Mouse (Mus musculus) left cerebral cortex, postnatal 14 days (tissue): Measurements from ENCODE around the gene Rab1a. TPM values are rescaled to one million over a fixed set of nuclear protein-coding genes. Genes with fewer than 3 reads are reported as not detected.
"Not testable (repeated sequence)": the region's sequence is repeated elsewhere in the genome, so short reads cannot be mapped to it uniquely, and the experiment has no call there.

ENCODE experiments used
- DNase-seq, 2 experiments: peaks; one replicate each; pipeline ENCODE4 v3.0.0; 2021 to 2022; ENCODE audit warnings: low spot score in 2 of 2, mixed read lengths in 1 of 2
- intact Hi-C: fragments of 180-260 bp; cut with DNase I; formaldehyde crosslinking; loops from one replicate; pipeline ENCODE4 v1.15.1; 2025
- long read RNA-seq, 2 experiments: library from polyadenylated mRNA; stranded (forward); transcript quantifications; one replicate each; pipeline ENCODE4 v2.0.0; 2021
- total RNA-seq, 2 experiments: library from RNA; stranded (reverse); gene quantifications; 2 replicates each; pipeline ENCODE4 v1.2.3; 2021

Rab1a gene
- total RNA-seq: 100 to 1,000 TPM; 204 to 206 TPM
- long read RNA-seq, experiment 1, transcript Rab1a-201 (6 exons, 2,827 nt): major isoform, 275 of 286 reads
- long read RNA-seq, experiment 1, partial matches to known transcripts: 6 of 286 reads
- long read RNA-seq, experiment 1, other reads (novel, unspliced or antisense): 5 of 286 reads
- long read RNA-seq, experiment 2, transcript Rab1a-201 (6 exons, 2,827 nt): major isoform, 237 of 245 reads
- long read RNA-seq, experiment 2, partial matches to known transcripts: 2 of 245 reads
- long read RNA-seq, experiment 2, other reads (novel, unspliced or antisense): 6 of 245 reads

DNA sequence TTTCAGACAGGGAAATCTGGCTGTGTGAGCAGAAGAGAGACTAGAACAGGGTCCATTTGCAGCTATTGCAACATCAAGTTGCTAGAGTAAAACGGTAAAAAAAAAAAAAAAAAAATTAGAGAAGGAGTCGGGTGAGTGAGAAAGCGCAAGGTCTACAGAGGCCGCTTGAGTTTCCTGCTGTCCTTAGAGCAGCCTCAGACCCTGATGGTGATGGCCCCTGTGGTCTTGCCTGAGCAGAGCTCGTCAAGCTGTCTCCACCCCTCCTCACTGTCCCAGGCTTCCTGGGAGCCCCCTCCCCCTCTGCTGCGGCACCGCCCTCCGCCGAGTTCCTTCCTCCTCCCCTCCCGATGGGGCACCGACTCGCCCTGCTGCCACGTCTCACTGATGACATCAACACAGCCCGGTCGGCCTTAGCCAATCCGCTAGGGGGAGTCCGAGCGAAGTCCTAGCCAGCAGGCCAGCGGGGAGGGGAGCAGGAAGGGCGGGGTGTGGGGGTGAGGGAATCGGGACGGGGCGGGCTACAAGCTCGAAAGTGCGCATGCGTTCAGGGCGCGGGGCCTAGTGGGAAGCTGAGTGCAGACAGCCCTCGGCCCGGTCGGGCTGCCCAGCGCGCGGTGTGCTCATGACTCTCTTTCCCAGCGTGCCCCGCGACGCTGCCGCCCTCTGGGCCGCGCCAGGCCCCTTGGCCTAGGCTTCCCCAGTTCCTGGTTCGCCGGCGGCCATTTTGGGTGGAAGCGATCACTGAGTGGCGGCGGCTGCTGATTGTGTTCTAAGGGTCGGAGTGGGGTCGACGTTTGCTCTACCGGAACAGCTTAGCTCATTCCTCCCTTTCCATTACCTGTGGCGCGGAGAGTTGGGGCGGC lies at the start of gene Rab1a:
Gene Rab1a (plus strand): TSS at position 720 of the 863 bp plus-strand sequence.
- DNase-seq: peak; percentile 100
- intact Hi-C loops: loop anchor here (5.0 to 10.0 kb wide), 2 partner anchors 69 to 276 kb away; partner anchors contain the start of gene Spred2

DNA sequence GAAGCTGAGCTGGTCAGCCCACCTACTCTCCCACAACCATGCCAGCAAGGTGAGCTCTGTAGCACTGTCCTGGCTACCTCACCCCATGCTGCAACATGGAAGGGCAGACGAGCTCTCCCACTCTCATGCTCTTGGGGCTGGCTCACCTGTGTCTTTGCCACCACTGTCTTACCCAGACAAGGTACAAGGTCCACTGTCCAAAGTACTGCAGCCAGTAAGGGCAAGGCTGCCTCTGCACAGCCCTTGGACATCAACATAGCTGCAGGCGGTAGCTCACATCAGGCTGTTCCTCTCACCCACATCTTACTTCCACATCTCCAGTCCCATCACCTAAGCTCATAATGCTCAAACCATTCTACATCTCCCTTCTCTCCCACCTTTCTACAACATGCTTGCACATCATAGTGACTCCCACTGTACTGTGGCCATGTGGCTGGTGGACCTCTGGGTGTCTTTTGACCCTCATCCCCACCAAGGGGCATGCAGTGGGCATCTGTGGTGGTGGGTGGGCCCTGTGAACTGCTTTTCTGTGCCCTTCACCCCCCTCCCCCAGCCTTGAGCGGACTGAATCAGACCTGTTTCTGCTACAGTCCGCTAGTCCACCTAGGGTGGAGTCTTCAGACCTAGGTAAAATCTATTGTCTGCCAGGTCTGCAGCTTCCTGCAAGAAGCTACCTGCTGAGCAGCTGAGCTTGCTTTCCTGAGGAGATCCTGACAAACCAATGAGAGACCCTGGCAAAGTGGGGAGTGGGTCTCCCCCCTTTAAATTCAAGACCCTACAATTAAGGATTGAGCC lies 48.9 kb upstream of the Rab1a start:
- DNase-seq: no peak
- intact Hi-C loops: no loop called here

- intact Hi-C loops, DNase-seq: not testable (repeated sequence)
These were observed 47.7 kb upstream of the Rab1a start for GRCm38 (mm10) chr11:20153542-20153941.

GRCm38 (mm10) chr11:20158879-20159278 lies 42.4 kb upstream of the Rab1a start:
- intact Hi-C loops: no loop called here

GRCm38 (mm10) chr11:20164979-20165867 lies 36.0 kb upstream of the Rab1a start:
- intact Hi-C loops: no loop called here
- no peak for DNase-seq

More at GRCm38 (mm10) chr11:20158879-20159278, 42.4 kb upstream of the Rab1a start:
- DNase-seq: no peak

DNA sequence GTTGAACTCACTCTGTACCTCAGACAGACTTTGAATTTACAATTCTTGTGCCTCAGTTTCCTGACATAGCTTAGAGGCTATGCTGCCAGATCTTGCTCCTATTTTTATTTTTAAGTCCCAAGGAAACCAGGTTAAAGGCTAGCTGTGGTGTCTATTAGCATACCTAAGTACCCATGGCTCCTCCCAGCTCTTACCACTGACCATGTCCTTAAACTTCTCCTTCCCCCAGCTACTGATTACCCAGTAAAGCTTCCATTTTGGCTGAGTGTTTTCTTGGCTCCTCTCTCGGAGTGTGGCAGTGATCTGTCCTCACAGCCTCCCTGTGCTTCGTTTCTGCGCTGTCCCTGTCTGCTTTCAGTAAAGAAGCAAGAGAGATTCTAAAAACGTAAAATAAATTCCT lies 35.2 kb upstream of the Rab1a start:
- intact Hi-C loops: no loop called here
- DNase-seq: no peak

DNA sequence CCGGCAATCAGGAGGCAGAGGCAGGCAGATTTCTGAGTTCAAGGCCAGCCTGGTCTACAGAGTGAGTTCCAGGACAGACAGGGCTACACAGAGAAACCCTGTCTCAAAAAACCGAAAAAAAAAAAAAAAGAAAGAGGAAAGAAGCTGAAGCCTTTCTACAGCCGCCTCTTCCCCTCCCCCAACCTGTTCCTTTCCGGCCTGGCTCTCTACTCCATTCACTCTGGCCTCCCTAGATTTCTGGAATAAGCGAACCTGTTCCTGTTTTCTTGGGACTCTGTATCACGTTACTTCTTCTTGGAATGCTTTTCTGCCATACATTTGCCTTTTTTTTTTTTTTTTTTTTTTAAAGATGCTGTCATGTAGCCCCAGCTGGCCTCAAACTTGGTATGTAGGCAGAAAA lies 34.8 kb upstream of the Rab1a start:
- intact Hi-C loops, DNase-seq: not testable (repeated sequence)

- intact Hi-C loops: no loop called here
- DNase-seq: no peak
These were observed 32.3 kb upstream of the Rab1a start for GRCm38 (mm10) chr11:20168972-20169371.

DNA sequence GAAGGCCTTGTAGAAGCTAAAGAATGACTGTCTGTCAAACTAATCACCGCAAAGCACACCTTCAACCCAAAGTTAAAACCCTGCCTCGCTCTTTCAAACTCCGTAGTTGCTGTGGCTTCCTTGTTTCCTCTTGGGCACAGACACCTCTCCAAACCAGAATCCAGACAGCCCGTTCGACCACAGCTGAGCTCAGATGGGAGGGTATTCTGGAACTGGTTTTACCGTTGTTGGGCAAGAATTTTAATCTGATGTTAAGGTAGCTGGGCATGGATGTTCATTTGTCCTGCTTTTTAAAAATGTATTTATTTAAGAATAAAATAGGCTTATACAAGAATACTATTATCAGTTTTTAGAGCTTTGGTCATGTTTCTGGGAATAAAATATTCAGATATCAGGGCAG lies 14.0 kb upstream of the Rab1a start:
- intact Hi-C loops: no loop called here
- DNase-seq: no peak

GRCm38 (mm10) chr11:20193100-20193736 lies 8.0 kb upstream of the Rab1a start:
- intact Hi-C loops: no loop called here
- no peak for DNase-seq

DNA sequence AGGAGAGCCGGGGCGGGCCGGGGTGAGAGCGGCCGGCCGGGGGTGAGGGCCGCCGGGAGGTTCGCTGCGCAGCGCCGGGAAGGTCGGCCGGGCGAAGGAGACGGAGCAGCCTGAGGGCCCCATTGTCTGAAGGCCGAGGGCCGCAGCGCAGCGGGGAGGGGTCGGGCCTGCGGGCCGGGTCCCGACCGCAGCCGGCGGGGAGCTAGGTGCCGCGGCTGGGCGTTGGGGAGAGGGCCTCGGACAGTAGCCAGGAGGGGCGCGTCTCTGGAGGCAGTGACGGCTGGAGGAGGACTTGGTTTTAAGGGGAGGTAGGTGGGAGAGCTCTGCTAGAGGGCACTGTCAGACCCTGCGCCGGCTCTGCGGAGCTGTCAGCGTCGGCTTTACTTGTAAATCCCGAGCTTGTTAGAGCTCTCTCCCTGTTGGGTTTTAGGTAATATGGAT lies 449 bp downstream of the Rab1a start:
- intact Hi-C loops: loop anchor here (5.0 to 10.0 kb wide), 2 partner anchors 69 to 277 kb away; partner anchors contain the start of gene Spred2
- DNase-seq: peak; percentile 37 to 39

- DNase-seq: no peak
- intact Hi-C loops: loop anchor here (5.0 to 10.0 kb wide), 2 partner anchors 70 to 278 kb away; partner anchors contain the start of gene Spred2
These were observed 1.2 kb downstream of the Rab1a start for GRCm38 (mm10) chr11:20202299-20203011.

GRCm38 (mm10) chr11:20204321-20204720 lies 3.1 kb downstream of the Rab1a start:
- intact Hi-C loops: loop anchor here (5.0 to 10.0 kb wide), 2 partner anchors 72 to 280 kb away; partner anchors contain the start of gene Spred2
- DNase-seq: no peak

DNA sequence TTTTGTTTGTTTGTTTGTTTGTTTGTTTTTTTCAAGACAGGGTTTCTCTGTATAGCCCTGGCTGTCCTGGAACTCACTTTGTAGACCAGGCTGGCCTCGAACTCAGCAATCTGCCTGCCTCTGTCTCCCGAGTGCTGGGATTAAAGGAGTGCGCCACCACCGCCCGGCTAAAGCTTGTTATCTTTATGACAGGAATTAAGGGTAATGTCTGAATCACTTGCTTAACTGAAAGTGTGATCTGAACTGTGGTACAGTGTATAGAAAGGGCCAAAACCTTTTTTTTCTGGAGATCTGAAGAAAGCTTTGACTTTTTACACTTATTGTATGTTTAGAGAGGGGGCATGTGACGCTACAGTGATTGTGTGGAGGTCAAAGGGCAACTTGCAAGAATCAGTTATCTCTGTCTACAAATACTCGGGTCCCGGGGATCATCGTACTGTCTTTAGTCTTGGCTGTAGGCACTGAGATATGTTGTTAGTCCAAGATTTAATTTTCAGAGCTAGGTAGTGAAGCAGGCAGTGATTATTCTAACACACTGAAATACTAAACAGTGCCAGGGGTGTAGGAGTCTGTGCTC lies 3.7 kb downstream of the Rab1a start:
- no peak for DNase-seq
- intact Hi-C loops: loop anchor here (5.0 to 10.0 kb wide), 2 partner anchors 73 to 280 kb away; partner anchors contain the start of gene Spred2

DNA sequence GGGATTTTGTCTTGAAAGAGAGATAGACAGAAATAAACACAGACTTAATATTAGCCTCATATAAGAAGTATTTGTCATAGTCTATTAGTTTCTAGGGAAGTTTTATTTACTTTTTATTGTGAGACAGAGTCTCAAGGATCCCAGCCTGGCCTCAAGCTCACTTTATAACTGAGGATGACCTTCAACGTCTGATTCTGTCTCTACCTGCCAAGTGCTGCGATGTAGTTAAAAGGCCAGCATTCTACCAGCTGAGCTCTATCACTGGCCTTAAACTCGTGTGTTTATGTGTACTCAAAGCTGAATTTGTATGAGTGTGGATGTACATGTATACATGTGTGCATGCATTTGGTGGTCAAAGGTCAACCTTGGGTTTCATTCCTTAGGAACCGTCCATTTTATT lies 4.3 kb downstream of the Rab1a start:
- DNase-seq: no peak
- intact Hi-C loops: loop anchor here (10.0 kb wide), 1 partner anchor 281 kb away; the partner anchor contains the start of gene Spred2

- intact Hi-C loops: loop anchor here (10.0 kb wide), 1 partner anchor 282 kb away; the partner anchor contains the start of gene Spred2
- no peak for DNase-seq
These were observed 5.5 kb downstream of the Rab1a start for GRCm38 (mm10) chr11:20206626-20207223.
